Mouse (Mus musculus) liver, embryonic 14.5 days (tissue): ENCODE data around the gene Slc35e2. TPM values are rescaled to one million over a fixed set of nuclear protein-coding genes. Genes with fewer than 3 reads are reported as not detected.

Experiments used
- ATAC-seq: fragments of 200-750 bp; cut with Nextera tagmentation; 2 replicates; pipeline ENCODE4 v1.8.0; 2017; ENCODE audit warnings: moderate number of reproducible peaks, mild to moderate bottlenecking, moderate library complexity; ENCODE audit not compliant: insufficient read depth
- DNase-seq, 3 experiments: peaks; one replicate each; pipeline ENCODE4 v3.0.0-alpha.2; 2012 to 2013; ENCODE audit warnings: low read depth in 3 of 3, low spot score in 3 of 3
- H3K27ac ChIP-seq: fragments of 300-500 bp; sonication (generic); 2 replicates; pipeline ENCODE4 v1.5.1; 2014; ENCODE audit warnings: moderate library complexity, mild to moderate bottlenecking, control low read depth, inconsistent platforms
- H3K27me3 ChIP-seq: fragments of 300-500 bp; sonication (generic); 2 replicates; pipeline ENCODE4 v1.6.1; 2014; ENCODE audit warnings: mild to moderate bottlenecking, low read length, moderate library complexity; ENCODE audit not compliant: control insufficient read depth, insufficient read depth
- H3K36me3 ChIP-seq: fragments of 300-500 bp; sonication (generic); replicated peaks from 2 replicates; pipeline ENCODE4 v1.6.1; 2014; ENCODE audit warnings: low read depth; ENCODE audit not compliant: control insufficient read depth, insufficient read depth
- H3K4me1 ChIP-seq, 2 experiments: fragments of 200-500 bp in 1 of 2; fragments of 300-500 bp in 1 of 2; sonication (generic) in 1 of 2; replicated peaks; 2 replicates each; pipeline ENCODE4 v1.6.1; 2012 to 2014; ENCODE audit warnings: antibody characterized with exemption in 1 of 2, inconsistent platforms in 1 of 2, low read length in 1 of 2; ENCODE audit not compliant: control insufficient read depth in 2 of 2, insufficient read depth in 2 of 2
- H3K4me2 ChIP-seq: fragments of 300-500 bp; sonication (generic); 2 replicates; pipeline ENCODE4 v1.6.1; 2014; ENCODE audit warnings: low read depth, mild to moderate bottlenecking, control low read depth, moderate library complexity
- H3K4me3 ChIP-seq, 2 experiments: fragments of 200-500 bp in 1 of 2; fragments of 300-500 bp in 1 of 2; sonication (generic) in 1 of 2; 2 replicates each; pipeline ENCODE4 v1.5.1; 2012 to 2014; ENCODE audit warnings: low read depth in 2 of 2, low read length in 2 of 2, mild to moderate bottlenecking in 2 of 2, control low read depth in 1 of 2, inconsistent platforms in 1 of 2, moderate library complexity in 1 of 2; ENCODE audit not compliant: insufficient read depth in 1 of 2
- H3K9ac ChIP-seq: fragments of 300-500 bp; sonication (generic); replicated peaks from 2 replicates; pipeline ENCODE4 v1.6.1; 2014; ENCODE audit warnings: mild to moderate bottlenecking, control low read depth, moderate library complexity
- H3K9me3 ChIP-seq: fragments of 300-500 bp; sonication (generic); 2 replicates; pipeline ENCODE4 v1.6.1; 2016; ENCODE audit warnings: low read length, mixed read lengths; ENCODE audit not compliant: control insufficient read depth
- CTCF ChIP-seq: IDR thresholded peaks from 2 replicates; pipeline ENCODE4 v1.5.1; 2016; ENCODE audit warnings: antibody characterized with exemption, low read depth, control low read depth
- EP300 ChIP-seq: IDR thresholded peaks from 2 replicates; pipeline ENCODE4 v1.6.1; 2016; ENCODE audit warnings: antibody characterized with exemption, low read depth
- WGBS: fragments of 180-500 bp; shearing (Covaris S2); extraction: QIAGEN DNeasy Blood & Tissue Kit; methylation state at CpG from one replicate; pipeline ENCODE4 v1.1.7; 2014; ENCODE audit not compliant: insufficient replicate concordance; 5-methylcytosine and 5-hydroxymethylcytosine counted together
- polyA plus RNA-seq, 2 experiments: library from polyadenylated mRNA; depleted of rRNA in 1 of 2; stranded (reverse) in 1 of 2; unstranded in 1 of 2; fragments of >200 nt; fragmentation: Nextera tagmentation in 1 of 2; extraction: Ambion mirVana in 1 of 2; gene quantifications; 2 replicates each; pipeline versions ENCODE4 v1.2.1 to v1.2.3; 2012 to 2014

Slc35e2 gene
- polyA plus RNA-seq, 2 experiments = 4.1 to 6.7 TPM

GRCm38 (mm10) chr4:155672082-155672481 is 70.9 kb downstream of the Slc35e2 start:
- no peaks in the 10 kb centered on the region for H3K9me3 ChIP-seq
- H3K9ac ChIP-seq = no peak overlapping the region
- no peak overlapping the region for H3K4me3 ChIP-seq
- peaks cover 3 to 9% of the 10 kb centered on the region in 2 experiments; a peak in 2 of 4 replicates for H3K4me1 ChIP-seq
- 43% methylated on average over 2 of the region's 2 CpGs for whole genome bisulfite sequencing
- H3K27me3 ChIP-seq = no peaks in the 10 kb centered on the region
- no peak overlapping the region for H3K4me2 ChIP-seq
- no peak for DNase-seq
- no peaks in the 10 kb centered on the region for H3K36me3 ChIP-seq
- ATAC-seq = no peak
- no peak overlapping the region for H3K27ac ChIP-seq
- TF ChIP-seq EP300 (no peak), CTCF (no peak)

Other genes with a start within 250 kb of the Slc35e2 start
- 0.71 and 0.99 TPM in 2 replicates for gene Prkcz, start 240.1 kb upstream of the Slc35e2 start, polyA plus RNA-seq (2012; rRNA removed)
- gene Prkcz, start 240.1 kb upstream of the Slc35e2 start, polyA plus RNA-seq (2014; fragmentation: Nextera tagmentation; extraction: Ambion mirVana) = 1.3 and 1.7 TPM in 2 replicates
- gene Gabrd, start 203.3 kb upstream of the Slc35e2 start, polyA plus RNA-seq (2012; rRNA removed) = 0.02 TPM in 1 of 2 replicates, not detected in the other
- gene Gabrd, start 203.3 kb upstream of the Slc35e2 start, polyA plus RNA-seq (2014; fragmentation: Nextera tagmentation; extraction: Ambion mirVana) = not detected in 2 replicates
- 0.03 and 0.08 TPM in 2 replicates for gene Cfap74, start 192.2 kb upstream of the Slc35e2 start, polyA plus RNA-seq (2012; rRNA removed)
- gene Cfap74, start 192.2 kb upstream of the Slc35e2 start, polyA plus RNA-seq (2014; fragmentation: Nextera tagmentation; extraction: Ambion mirVana) = 0.08 TPM in 1 of 2 replicates, not detected in the other
- not detected in 2 replicates for gene Tmem52, start 132.3 kb upstream of the Slc35e2 start, polyA plus RNA-seq (2012; rRNA removed)
- gene Tmem52, start 132.3 kb upstream of the Slc35e2 start, polyA plus RNA-seq (2014; fragmentation: Nextera tagmentation; extraction: Ambion mirVana) = not detected in 2 replicates
- gene Gnb1, start 110.1 kb upstream of the Slc35e2 start, polyA plus RNA-seq (2012; rRNA removed) = 92.8 and 127 TPM in 2 replicates
- gene Gnb1, start 110.1 kb upstream of the Slc35e2 start, polyA plus RNA-seq (2014; fragmentation: Nextera tagmentation; extraction: Ambion mirVana) = 98.7 and 108 TPM in 2 replicates
- 32.0 and 32.2 TPM in 2 replicates for gene Nadk, start 39.0 kb upstream of the Slc35e2 start, polyA plus RNA-seq (2012; rRNA removed)
- gene Nadk, start 39.0 kb upstream of the Slc35e2 start, polyA plus RNA-seq (2014; fragmentation: Nextera tagmentation; extraction: Ambion mirVana) = 40.2 and 48.4 TPM in 2 replicates
- 12.6 and 21.4 TPM in 2 replicates for gene Cdk11b, start 23.4 kb downstream of the Slc35e2 start, polyA plus RNA-seq (2012; rRNA removed)
- 16.3 and 19.4 TPM in 2 replicates for gene Cdk11b, start 23.4 kb downstream of the Slc35e2 start, polyA plus RNA-seq (2014; fragmentation: Nextera tagmentation; extraction: Ambion mirVana)
- gene Gm10563, start 44.0 kb downstream of the Slc35e2 start, polyA plus RNA-seq (2012; rRNA removed) = not detected in 2 replicates
- gene Gm10563, start 44.0 kb downstream of the Slc35e2 start, polyA plus RNA-seq (2014; fragmentation: Nextera tagmentation; extraction: Ambion mirVana) = not detected in 2 replicates
- 3.4 and 5.4 TPM in 2 replicates for gene Mmp23, start 52.0 kb downstream of the Slc35e2 start, polyA plus RNA-seq (2012; rRNA removed)
- 2.8 TPM in 2 replicates for gene Mmp23, start 52.0 kb downstream of the Slc35e2 start, polyA plus RNA-seq (2014; fragmentation: Nextera tagmentation; extraction: Ambion mirVana)
- gene Mib2, start 67.8 kb downstream of the Slc35e2 start, polyA plus RNA-seq (2012; rRNA removed) = 4.8 and 4.9 TPM in 2 replicates
- gene Mib2, start 67.8 kb downstream of the Slc35e2 start, polyA plus RNA-seq (2014; fragmentation: Nextera tagmentation; extraction: Ambion mirVana) = 1.8 and 1.9 TPM in 2 replicates
- 0.58 and 0.87 TPM in 2 replicates for gene Fndc10, start 92.9 kb downstream of the Slc35e2 start, polyA plus RNA-seq (2012; rRNA removed)
- gene Fndc10, start 92.9 kb downstream of the Slc35e2 start, polyA plus RNA-seq (2014; fragmentation: Nextera tagmentation; extraction: Ambion mirVana) = 0.10 and 0.15 TPM in 2 replicates
- gene Ssu72, start 103.4 kb downstream of the Slc35e2 start, polyA plus RNA-seq (2012; rRNA removed) = 38.6 and 39.5 TPM in 2 replicates
- 53.9 and 56.9 TPM in 2 replicates for gene Ssu72, start 103.4 kb downstream of the Slc35e2 start, polyA plus RNA-seq (2014; fragmentation: Nextera tagmentation; extraction: Ambion mirVana)
- 0.06 and 0.17 TPM in 2 replicates for gene Tmem240, start 133.4 kb downstream of the Slc35e2 start, polyA plus RNA-seq (2012; rRNA removed)
- 0.06 TPM in 1 of 2 replicates, not detected in the other for gene Tmem240, start 133.4 kb downstream of the Slc35e2 start, polyA plus RNA-seq (2014; fragmentation: Nextera tagmentation; extraction: Ambion mirVana)
- 28.7 and 41.8 TPM in 2 replicates for gene Atad3a, start 159.7 kb downstream of the Slc35e2 start, polyA plus RNA-seq (2012; rRNA removed)
- gene Atad3a, start 159.7 kb downstream of the Slc35e2 start, polyA plus RNA-seq (2014; fragmentation: Nextera tagmentation; extraction: Ambion mirVana) = 31.2 and 38.7 TPM in 2 replicates
- gene Vwa1, start 173.3 kb downstream of the Slc35e2 start, polyA plus RNA-seq (2012; rRNA removed) = 0.13 and 0.15 TPM in 2 replicates
- gene Vwa1, start 173.3 kb downstream of the Slc35e2 start, polyA plus RNA-seq (2014; fragmentation: Nextera tagmentation; extraction: Ambion mirVana) = 0.14 and 0.19 TPM in 2 replicates
- 0.28 and 0.32 TPM in 2 replicates for gene Tmem88b, start 184.5 kb downstream of the Slc35e2 start, polyA plus RNA-seq (2012; rRNA removed)
- 0.04 and 0.11 TPM in 2 replicates for gene Tmem88b, start 184.5 kb downstream of the Slc35e2 start, polyA plus RNA-seq (2014; fragmentation: Nextera tagmentation; extraction: Ambion mirVana)
- gene Ankrd65, start 189.0 kb downstream of the Slc35e2 start, polyA plus RNA-seq (2012; rRNA removed) = 0.02 and 0.03 TPM in 2 replicates
- not detected in 2 replicates for gene Ankrd65, start 189.0 kb downstream of the Slc35e2 start, polyA plus RNA-seq (2014; fragmentation: Nextera tagmentation; extraction: Ambion mirVana)
- 41.6 and 62.8 TPM in 2 replicates for gene Mrpl20, start 201.5 kb downstream of the Slc35e2 start, polyA plus RNA-seq (2012; rRNA removed)
- 197 and 200 TPM in 2 replicates for gene Mrpl20, start 201.5 kb downstream of the Slc35e2 start, polyA plus RNA-seq (2014; fragmentation: Nextera tagmentation; extraction: Ambion mirVana)
- 43.3 and 65.8 TPM in 2 replicates for gene Ccnl2, start 211.1 kb downstream of the Slc35e2 start, polyA plus RNA-seq (2012; rRNA removed)
- gene Ccnl2, start 211.1 kb downstream of the Slc35e2 start, polyA plus RNA-seq (2014; fragmentation: Nextera tagmentation; extraction: Ambion mirVana) = 51.2 and 57.2 TPM in 2 replicates
- 67.4 and 77.0 TPM in 2 replicates for gene Aurkaip1, start 229.9 kb downstream of the Slc35e2 start, polyA plus RNA-seq (2012; rRNA removed)
- 117 and 120 TPM in 2 replicates for gene Aurkaip1, start 229.9 kb downstream of the Slc35e2 start, polyA plus RNA-seq (2014; fragmentation: Nextera tagmentation; extraction: Ambion mirVana)
- gene Mxra8, start 238.3 kb downstream of the Slc35e2 start, polyA plus RNA-seq (2012; rRNA removed) = 5.4 and 6.2 TPM in 2 replicates
- gene Mxra8, start 238.3 kb downstream of the Slc35e2 start, polyA plus RNA-seq (2014; fragmentation: Nextera tagmentation; extraction: Ambion mirVana) = 3.9 and 4.9 TPM in 2 replicates
- 20.9 and 24.5 TPM in 2 replicates for gene Dvl1, start 246.0 kb downstream of the Slc35e2 start, polyA plus RNA-seq (2012; rRNA removed)
- 2.8 and 3.9 TPM in 2 replicates for gene Dvl1, start 246.0 kb downstream of the Slc35e2 start, polyA plus RNA-seq (2014; fragmentation: Nextera tagmentation; extraction: Ambion mirVana)